Mouse (Mus musculus) kidney, embryonic 14.5 days (tissue): ENCODE data around the gene Ldlrad3. TPM values are rescaled to one million over a fixed set of nuclear protein-coding genes. Genes with fewer than 3 reads are reported as not detected.
A peak's percentile ranks its signal among the peaks of the same experiment; 100 is the strongest.

ENCODE experiments used
- ATAC-seq: fragments of 200-750 bp; cut with Nextera tagmentation; 2 replicates; pipeline ENCODE4 v1.8.0; 2017; ENCODE audit warnings: moderate number of reproducible peaks, mild to moderate bottlenecking, moderate TSS enrichment, moderate library complexity; ENCODE audit not compliant: low FRiP score, low TSS enrichment
- H3K27ac ChIP-seq: fragments of 300-500 bp; sonication (generic); 2 replicates; pipeline ENCODE4 v1.5.1; 2014; ENCODE audit warnings: low read depth, mild to moderate bottlenecking, low read length, moderate library complexity, mixed read lengths
- H3K27me3 ChIP-seq: fragments of 300-500 bp; sonication (generic); 2 replicates; pipeline ENCODE4 v1.6.1; 2014; ENCODE audit warnings: mild to moderate bottlenecking, low read length; ENCODE audit not compliant: control insufficient read depth, insufficient read depth
- H3K36me3 ChIP-seq: fragments of 300-500 bp; sonication (generic); 2 replicates; pipeline ENCODE4 v1.6.1; 2014; ENCODE audit warnings: low read length, mixed read lengths; ENCODE audit not compliant: control insufficient read depth, insufficient read depth
- H3K4me1 ChIP-seq: fragments of 300-500 bp; sonication (generic); 2 replicates; pipeline ENCODE4 v1.6.1; 2014; ENCODE audit warnings: low read length, mixed read lengths; ENCODE audit not compliant: control insufficient read depth, insufficient read depth
- H3K4me2 ChIP-seq: fragments of 300-500 bp; sonication (generic); replicated peaks from 2 replicates; pipeline ENCODE4 v1.6.1; 2014; ENCODE audit warnings: low read depth, mild to moderate bottlenecking, low read length
- H3K4me3 ChIP-seq: fragments of 300-500 bp; sonication (generic); 2 replicates; pipeline ENCODE4 v1.5.1; 2014; ENCODE audit warnings: mild to moderate bottlenecking, low read length
- H3K9ac ChIP-seq: fragments of 300-500 bp; sonication (generic); 2 replicates; pipeline ENCODE4 v1.6.1; 2014; ENCODE audit warnings: low read depth, mild to moderate bottlenecking, low read length, moderate library complexity
- H3K9me3 ChIP-seq: fragments of 300-500 bp; sonication (generic); 2 replicates; pipeline ENCODE4 v1.6.1; 2016; ENCODE audit warnings: low read length; ENCODE audit not compliant: control insufficient read depth
- WGBS: fragments of 180-500 bp; shearing (Covaris S2); extraction: QIAGEN DNeasy Blood & Tissue Kit; methylation state at CpG from one replicate; pipeline ENCODE4 v1.1.7; 2014; 5-methylcytosine and 5-hydroxymethylcytosine counted together
- polyA plus RNA-seq: library from polyadenylated mRNA; unstranded; fragments of >200 nt; fragmentation: Nextera tagmentation; extraction: Ambion mirVana; gene quantifications from 2 replicates; pipeline ENCODE4 v1.2.1, GENCODE M21; 2014

Ldlrad3 gene
- polyA plus RNA-seq, 1 experiment from 2014 or later: 39.2 TPM

DNA sequence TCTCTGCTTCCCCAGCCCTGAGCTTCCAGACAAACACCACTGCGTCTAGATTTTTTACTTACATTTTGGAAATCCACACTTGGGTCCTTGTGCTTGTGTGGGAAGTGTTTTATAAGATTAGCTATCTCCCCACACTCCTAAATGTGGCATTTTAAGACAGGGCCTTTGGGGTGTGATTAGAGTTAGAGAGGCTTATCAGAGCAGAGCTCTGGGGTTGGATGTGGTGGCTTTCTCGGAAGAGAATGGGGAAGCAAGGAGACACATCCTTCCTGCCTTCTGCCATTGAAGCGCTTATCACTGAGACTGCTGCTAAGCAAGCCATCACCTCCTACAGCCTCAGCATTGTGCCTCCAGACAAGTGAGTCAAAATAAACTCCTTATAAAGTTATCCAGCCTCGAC, 8.1 kb upstream of the Ldlrad3 start:
- no peaks in the 10 kb centered on the region for H3K9me3 ChIP-seq
- no peak overlapping the region for H3K4me3 ChIP-seq
- no peak overlapping the region for H3K4me2 ChIP-seq
- H3K36me3 ChIP-seq: no peaks in the 10 kb centered on the region
- H3K27ac ChIP-seq: no peak overlapping the region
- no peaks in the 10 kb centered on the region for H3K4me1 ChIP-seq
- H3K27me3 ChIP-seq: no peaks in the 10 kb centered on the region
- H3K9ac ChIP-seq: no peak overlapping the region
- WGBS: 76% methylated on average over 4 of the region's 4 CpGs
- no peak for ATAC-seq

DNA sequence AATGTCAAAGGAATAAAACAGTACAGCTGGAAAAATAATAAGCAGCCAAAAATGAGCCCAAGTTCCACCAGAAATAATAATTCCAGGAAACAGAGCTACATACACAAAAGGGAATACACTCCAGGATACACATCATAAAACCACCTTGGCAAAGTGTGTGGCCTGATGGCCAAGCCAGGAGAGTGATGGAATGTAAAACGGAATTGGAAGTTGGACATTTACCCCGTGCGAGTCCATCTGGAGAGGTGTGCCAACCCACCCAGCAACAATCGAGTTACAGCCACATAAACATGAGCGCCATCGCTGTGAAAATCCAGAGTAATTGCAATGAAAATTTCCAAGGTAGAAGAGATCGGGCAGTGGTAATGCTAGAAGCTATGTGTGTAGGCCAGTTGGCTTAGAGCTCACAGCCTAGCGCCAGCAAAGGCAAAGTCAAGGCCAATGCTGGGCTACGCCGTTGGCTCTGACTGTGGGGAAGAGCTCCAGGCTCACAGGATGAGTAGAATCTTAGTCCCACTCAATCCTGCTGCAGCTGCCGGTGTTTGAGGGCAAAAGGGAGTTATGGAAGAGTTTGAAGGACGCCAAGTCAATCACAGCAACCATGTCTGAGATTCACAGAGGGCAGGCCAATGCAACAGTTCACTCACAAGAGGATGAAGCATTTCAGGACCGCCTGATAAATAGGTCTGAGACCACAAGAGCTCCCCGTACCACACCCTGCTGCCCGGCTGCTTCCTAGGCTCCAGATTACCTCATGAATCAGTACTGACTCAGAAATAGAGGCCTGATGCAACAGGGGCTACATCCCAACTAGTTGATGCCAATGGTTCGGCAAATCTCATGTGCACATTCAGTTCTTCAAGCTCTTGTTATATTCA, 7.0 kb upstream of the Ldlrad3 start:
- Histone ChIP-seq H3K4me1 (no peaks in the 10 kb centered on the region), H3K27me3 (no peaks in the 10 kb centered on the region), H3K27ac (no peak overlapping the region), H3K4me2 (no peak overlapping the region), H3K9me3 (no peaks in the 10 kb centered on the region), H3K4me3 (no peak overlapping the region), H3K9ac (no peak overlapping the region), H3K36me3 (no peaks in the 10 kb centered on the region)
- WGBS: 94% methylated on average over 16 of the region's 16 CpGs
- no peak for ATAC-seq

DNA sequence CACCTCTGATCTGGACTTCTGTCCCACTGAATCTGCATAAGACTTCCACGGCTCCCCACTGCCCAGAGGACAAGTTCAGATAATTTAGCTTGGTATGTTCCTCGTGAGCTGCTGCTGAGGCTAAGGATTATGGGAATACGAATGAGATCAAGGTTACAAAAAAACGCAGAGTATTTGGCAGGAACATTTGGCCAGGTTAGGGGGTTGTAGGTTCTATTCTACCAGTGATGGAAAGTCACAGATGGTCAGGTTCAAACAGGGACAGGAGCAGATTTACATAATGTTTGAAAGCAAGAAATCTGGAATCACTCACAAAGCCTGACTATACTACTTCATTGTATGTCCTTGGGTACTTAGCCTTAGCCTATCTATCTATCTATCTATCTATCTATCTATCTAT, 5.6 kb upstream of the Ldlrad3 start:
- ATAC-seq: no peak

DNA sequence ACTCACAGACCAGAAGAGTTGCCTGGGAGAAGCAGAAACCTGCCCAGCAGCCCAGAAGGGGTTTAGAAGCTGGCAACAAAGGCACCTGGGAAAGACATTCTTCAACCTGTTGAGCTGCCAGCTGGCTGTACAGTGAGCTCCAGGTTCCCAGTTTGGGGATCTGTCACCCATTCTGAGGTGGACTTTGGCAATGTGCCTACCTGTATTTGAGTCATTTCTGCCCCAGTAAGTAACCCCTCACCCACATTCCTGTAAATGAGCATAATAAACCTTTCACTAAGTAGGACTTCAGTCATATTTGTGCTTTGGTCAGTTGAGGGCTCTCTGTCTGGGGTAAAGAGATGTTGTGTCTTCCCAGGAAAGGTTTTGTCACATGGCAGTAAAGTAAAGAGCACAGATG, 4.8 kb upstream of the Ldlrad3 start:
- H3K4me1 ChIP-seq: 0 out of 2 replicates have a peak, but pooled peaks cover 4% of the 10 kb centered on the region
- no peak overlapping the region for H3K27ac ChIP-seq
- H3K36me3 ChIP-seq: no peaks in the 10 kb centered on the region
- no peak overlapping the region for H3K4me3 ChIP-seq
- ATAC-seq: no peak
- H3K9me3 ChIP-seq: no peaks in the 10 kb centered on the region
- no peaks in the 10 kb centered on the region for H3K27me3 ChIP-seq
- H3K4me2 ChIP-seq: no peak overlapping the region
- H3K9ac ChIP-seq: no peak overlapping the region

More for the DNA sequence above, 5.6 kb upstream of the Ldlrad3 start:
- Histone ChIP-seq H3K9ac (no peak overlapping the region), H3K9me3 (no peaks in the 10 kb centered on the region), H3K4me1 (0 out of 2 replicates have a peak, but pooled peaks cover under 1% of the 10 kb centered on the region), H3K4me2 (no peak overlapping the region), H3K4me3 (no peak overlapping the region), H3K27ac (no peak overlapping the region), H3K27me3 (no peaks in the 10 kb centered on the region), H3K36me3 (no peaks in the 10 kb centered on the region)
- WGBS: 79% methylated on average over 4 of the region's 4 CpGs

DNA sequence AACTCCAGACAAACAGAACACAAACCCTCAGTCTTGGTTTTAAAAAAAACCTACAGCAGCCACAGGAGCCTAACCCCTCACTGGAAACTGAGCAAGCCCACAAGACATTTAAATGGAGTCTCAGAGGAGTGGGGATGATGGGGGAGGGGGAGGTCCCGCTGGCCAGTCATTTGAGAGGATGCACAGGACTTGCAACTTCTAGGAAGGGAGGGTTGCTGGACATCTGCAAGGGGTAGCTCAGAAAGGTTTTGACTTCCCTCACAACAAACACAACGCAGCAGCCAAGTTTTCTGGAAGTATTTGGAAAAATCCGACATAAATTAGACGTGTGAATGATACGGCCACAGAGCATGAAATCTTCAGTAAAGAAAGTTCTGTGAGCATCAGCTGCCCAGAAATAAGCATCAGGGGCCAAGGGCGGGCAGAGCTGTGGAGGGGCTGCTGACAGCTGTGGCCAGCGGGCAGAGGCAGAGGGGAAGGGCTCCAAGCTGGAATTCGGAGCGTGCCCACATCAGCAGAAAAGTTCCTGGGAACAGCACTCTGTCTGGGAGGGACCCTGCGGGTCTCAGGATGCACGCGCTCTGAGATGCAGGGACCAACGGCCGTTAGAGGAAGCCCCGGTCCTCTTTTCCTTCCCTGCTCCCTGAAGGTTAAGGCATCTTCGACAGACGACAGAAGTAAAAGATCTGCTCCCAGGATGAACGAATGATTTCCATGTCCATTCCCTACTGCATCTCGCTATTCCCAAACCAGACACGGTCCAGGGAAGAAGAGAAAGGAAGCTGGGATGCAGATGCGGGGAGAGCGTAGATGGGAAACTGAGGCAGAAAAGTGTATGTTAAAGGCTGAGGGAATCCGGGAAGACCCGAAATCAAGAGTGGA, 875 bp downstream of the Ldlrad3 start:
- Histone ChIP-seq H3K27me3 (no peaks in the 10 kb centered on the region), H3K4me3 (peak overlapping the region; percentile 67), H3K4me2 (peak overlapping the region; percentile 90), H3K9me3 (no peaks in the 10 kb centered on the region), H3K4me1 (peaks cover 15% of the 10 kb centered on the region), H3K36me3 (no peaks in the 10 kb centered on the region), H3K27ac (peak overlapping the region; percentile 76), H3K9ac (peak overlapping the region; percentile 76)
- ATAC-seq: peak; percentile 14; the same call in 1 of the 2 replicates
- WGBS: 0% methylated on average over 24 of the region's 24 CpGs

DNA sequence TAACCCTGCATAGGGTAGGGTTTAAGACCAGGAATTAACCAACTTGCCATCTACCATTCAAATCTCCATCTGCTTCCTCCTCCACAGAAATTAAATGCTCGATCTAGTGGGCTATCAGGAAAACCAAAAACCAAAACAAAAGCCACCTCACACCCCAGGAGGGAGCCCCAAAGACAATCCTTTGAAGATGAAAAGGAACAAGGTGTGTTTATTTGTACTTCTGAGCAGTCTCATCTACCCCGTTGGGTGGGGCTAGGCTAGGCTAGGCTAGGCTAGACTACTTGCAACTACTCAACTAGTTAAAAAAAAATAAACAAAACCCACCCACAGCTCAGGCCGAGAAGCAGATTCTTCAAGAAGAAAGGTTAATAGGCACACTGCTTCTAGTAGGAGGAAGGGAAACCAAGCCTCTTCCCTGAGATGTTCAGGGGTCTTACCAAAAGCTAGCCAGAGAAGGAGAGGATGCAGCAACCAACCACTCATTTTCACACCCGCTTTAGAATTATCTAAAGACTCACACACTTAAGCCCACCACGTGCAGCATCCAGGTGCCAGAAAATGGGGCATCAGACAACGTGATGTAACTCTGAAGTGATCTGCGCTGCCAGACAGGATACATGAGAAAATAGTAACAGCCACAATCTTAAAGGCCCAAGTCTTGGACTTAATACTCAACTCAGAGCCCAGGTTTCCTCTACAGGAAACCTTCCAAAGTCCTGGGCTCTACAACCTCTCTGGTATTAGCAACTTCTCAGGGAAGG, 2.3 kb downstream of the Ldlrad3 start:
- Histone ChIP-seq H3K27me3 (no peaks in the 10 kb centered on the region), H3K4me2 (no peak overlapping the region; the same call in 1 of the 2 replicates), H3K9ac (no peak overlapping the region)

DNA sequence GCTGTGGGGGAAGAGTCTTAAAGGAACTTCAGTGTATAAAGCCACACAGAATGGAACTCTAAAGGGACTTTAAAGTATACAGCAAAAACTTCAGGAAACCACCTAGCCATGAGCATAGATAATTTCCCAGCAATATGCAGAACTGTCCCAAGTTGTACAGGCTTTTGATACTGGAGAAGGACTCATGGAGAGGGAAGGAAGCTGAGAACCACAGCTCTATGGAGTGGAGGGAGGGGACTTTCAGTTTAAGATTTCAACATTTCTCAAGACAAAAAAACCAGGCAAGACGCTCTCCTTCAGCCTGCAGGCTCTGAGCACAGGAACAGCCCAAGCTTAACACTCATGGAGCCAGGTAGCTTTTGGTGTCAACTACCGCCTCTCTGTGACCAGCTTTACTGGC, 4.7 kb downstream of the Ldlrad3 start:
- H3K4me2 ChIP-seq: no peak overlapping the region
- no peaks in the 10 kb centered on the region for H3K36me3 ChIP-seq
- ATAC-seq: no peak
- H3K27me3 ChIP-seq: no peaks in the 10 kb centered on the region
- H3K9me3 ChIP-seq: no peaks in the 10 kb centered on the region
- H3K9ac ChIP-seq: no peak overlapping the region
- peaks cover 12% of the 10 kb centered on the region for H3K4me1 ChIP-seq
- no peak overlapping the region for H3K27ac ChIP-seq
- WGBS: 67% methylated on average over 2 of the region's 2 CpGs
- H3K4me3 ChIP-seq: no peak overlapping the region

More for the DNA sequence above, 2.3 kb downstream of the Ldlrad3 start:
- Histone ChIP-seq H3K4me3 (no peak overlapping the region), H3K27ac (no peak overlapping the region), H3K4me1 (peaks cover 15% of the 10 kb centered on the region), H3K36me3 (no peaks in the 10 kb centered on the region), H3K9me3 (no peaks in the 10 kb centered on the region)
- 64% methylated on average over 7 of the region's 7 CpGs for WGBS
- ATAC-seq: no peak

DNA sequence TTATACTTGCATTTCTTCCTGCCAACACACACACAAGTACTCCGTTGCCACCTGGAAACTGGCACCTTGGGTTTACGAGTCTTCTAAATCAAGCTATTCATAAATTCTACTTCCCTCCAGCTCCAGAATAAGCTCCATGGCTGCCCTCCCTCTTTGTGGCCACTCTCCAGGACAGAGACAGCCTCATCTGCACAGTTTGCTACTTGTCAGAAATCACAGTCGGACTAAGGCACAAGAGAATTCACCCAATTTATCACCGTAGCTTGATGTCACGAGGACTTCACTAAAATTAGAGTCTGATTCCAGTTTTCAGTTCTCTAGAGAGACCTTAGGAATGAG, 9.8 kb downstream of the Ldlrad3 start:
- H3K4me1 ChIP-seq: peaks cover 4% of the 10 kb centered on the region; the same call in 1 of the 2 replicates
- no peak for ATAC-seq
- H3K27ac ChIP-seq: no peak overlapping the region
- no peaks in the 10 kb centered on the region for H3K36me3 ChIP-seq
- H3K9me3 ChIP-seq: no peaks in the 10 kb centered on the region
- H3K4me3 ChIP-seq: no peak overlapping the region
- no peak overlapping the region for H3K4me2 ChIP-seq
- 61% methylated on average over 5 of the region's 5 CpGs for WGBS
- no peaks in the 10 kb centered on the region for H3K27me3 ChIP-seq
- H3K9ac ChIP-seq: no peak overlapping the region
